Mouse (Mus musculus): ENCODE results near the gene Zglp1.

The Zglp1 gene

DNA sequence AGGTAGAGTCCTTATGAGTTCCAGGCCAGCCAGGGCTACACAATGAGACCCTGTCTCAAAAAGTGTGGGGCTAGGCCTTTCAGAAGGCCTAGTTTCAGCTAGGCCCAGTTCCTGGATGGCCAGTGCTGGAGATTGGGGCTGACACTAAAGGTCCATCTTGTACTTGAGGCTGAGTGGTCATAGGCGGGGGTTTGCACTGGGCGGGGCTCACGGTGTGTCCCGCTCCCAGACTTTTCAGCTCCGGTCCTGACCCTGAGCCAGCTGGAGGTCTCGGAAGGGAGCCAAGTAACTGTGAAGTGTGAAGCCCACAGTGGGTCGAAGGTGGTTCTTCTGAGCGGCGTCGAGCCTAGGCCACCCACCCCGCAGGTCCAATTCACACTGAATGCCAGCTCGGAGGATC is 40.0 kb downstream of the Zglp1 start:
- no peak for DNase-seq (ENCODE audit: low spot score)

DNA sequence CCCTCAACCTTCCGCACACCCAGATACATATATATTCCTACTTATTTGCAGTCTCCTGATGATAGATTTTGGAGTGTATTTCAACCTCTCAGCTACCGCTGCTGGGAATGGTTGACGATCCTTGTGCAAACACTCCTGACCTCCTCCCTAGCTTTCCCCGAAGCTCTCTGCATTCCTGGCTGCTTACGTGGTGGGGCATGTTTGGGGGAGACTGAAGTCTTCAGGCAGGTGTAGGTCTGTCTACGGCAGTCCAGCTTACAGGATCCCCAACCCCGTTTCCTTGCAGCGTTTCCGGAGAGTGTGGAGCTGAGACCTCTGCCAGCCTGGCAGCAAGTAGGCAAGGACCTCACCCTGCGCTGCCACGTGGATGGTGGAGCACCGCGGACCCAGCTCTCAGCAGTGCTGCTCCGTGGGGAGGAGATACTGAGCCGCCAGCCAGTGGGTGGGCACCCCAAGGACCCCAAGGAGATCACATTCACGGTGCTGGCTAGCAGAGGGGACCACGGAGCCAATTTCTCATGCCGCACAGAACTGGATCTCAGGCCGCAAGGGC is 41.6 kb downstream of the Zglp1 start:
- DNase-seq (ENCODE audit: low spot score), result peak; percentile 70

DNA sequence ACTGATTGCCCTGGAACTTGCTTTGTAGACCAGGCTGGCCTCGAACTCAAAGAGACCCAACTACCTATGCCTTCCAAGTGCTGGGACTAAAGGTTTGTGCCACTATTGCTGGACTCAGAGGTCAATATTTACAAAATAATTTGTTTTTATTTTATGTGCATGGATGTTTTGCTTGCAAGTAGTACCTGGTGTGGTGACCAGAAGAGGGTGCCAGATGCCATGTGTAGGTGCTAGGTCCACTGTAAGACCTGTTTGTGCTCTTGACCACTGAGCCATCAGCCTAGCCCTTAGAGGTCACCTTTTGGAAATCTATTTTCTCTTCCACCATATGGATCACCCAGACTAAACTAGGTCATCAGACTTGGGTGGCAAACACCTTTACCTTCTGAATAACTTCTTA is 44.2 kb downstream of the Zglp1 start:
- no peak for DNase-seq (ENCODE audit: low spot score)

DNA sequence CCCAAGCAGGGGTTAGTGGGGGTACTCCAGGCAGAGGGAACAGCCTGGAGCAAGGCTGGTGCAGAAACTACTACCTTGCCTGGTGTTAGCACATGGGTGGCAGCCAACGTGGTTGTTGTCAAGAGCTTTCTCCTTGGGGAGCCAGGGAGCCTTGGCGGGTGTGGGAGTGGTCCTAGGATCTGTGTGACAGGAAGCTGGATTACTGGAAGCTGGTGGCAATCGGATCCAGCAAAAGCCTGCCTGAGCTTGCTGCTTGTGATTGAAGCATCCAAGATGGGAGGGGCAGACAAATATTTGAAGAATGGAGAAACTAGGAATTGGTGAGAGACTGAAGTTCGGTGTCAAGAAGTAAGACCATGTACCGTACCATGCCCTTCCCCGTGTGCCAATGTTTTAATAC is 44.6 kb downstream of the Zglp1 start:
- DNase-seq (ENCODE audit: low spot score), result no peak

DNA sequence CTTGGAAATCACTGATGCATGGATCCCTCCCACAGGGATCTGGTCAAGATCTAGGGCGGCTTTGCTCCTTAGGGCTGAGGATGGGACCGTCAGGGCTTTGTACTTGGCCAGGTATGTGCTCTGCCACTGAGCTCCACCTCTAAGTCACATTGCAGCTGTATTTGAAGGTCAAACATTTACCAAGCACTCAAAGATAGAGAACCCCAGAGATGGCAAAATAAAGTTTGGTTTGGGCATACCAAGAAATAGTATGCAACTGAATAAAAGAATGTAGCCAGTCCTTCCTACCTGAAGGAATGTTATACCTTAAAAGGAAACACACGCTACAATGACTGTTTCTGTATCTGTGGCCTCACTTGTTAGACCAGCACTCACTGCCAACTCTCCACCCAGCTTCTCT is 45.5 kb downstream of the Zglp1 start:
- DNase-seq (ENCODE audit: low spot score), result no peak

DNA sequence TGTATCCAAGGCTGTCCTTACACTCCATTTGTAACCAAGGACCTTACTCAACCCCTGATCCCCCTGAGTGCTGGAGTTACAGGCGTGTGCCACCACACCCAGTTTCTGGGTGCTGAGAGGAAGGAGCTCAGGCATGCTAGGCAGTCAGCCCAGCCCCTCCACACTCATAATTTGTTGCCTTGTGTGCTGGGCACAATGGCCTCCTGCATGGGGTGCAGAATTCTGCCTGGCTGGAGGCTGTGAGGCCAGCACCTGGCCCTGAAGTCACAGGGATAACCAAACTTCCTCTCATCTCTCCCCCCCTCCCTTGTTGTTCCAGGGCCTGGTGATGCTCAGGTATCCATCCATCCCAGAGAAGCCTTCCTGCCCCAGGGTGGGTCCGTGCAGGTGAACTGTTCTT is 48.3 kb downstream of the Zglp1 start:
- DNase-seq (ENCODE audit: low spot score), result no peak

DNA sequence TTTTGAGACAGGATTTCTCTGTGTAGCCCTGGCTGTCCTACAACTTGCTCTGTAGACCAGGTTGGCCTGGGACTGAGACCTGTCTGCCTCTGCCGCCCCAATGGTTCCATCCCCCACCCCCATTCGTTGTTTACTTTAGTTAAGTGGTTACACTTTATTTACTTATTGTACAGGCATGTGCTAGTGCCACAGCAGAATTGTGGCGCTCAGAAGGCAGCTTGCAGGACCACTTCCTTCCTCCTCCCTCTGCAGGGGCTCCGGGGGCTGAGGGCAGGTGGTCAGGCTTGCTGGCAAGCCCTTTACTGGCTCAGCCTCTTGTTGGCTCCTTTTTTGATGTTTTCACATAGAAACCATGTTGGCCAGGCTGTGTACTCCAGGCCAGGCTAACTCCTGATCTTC is 49.7 kb downstream of the Zglp1 start:
- DNase-seq (ENCODE audit: low spot score), result no peak

DNA sequence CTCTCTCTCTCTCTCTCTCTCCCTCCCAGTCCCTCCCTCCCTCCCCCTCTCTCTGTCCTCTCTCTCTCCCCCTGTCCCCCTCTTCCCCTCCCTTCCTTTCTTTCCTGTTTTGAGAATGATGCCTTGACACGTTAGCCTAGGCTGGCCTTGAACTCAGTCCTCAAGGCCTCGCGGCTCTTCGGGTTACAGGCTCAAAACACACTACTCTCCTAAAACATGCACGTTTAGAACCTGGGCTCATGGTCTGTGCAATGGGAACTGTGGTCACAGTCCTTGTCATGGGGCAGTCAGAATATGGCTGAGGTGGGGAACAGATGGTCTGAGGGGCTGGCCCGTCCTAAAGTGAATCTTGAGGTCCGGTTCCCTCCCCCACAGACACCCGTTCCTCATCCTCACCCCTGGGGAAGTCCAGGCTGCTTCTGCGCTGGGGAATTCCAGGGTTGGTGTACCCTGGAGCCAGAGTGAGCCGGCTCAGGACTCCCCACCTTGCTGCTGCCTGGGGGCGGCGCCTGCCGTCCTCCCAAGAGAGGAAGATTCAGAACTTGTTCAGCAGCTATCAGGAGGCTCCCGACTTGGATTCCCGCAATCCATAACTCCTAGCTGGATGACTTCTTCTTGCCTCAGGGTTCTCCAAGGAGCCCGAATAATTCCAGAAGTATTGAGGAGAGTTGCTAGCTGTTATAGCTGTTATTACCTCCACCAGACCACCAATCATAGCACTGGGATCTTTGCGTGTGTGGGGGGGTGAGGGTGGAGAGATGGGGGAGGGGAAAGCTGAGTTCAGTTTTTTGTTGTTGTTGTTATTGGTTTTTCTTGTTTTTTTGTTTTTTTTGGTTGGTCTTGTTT is 50.3 kb downstream of the Zglp1 start:
- no peak for DNase-seq (ENCODE audit: low spot score)

DNA sequence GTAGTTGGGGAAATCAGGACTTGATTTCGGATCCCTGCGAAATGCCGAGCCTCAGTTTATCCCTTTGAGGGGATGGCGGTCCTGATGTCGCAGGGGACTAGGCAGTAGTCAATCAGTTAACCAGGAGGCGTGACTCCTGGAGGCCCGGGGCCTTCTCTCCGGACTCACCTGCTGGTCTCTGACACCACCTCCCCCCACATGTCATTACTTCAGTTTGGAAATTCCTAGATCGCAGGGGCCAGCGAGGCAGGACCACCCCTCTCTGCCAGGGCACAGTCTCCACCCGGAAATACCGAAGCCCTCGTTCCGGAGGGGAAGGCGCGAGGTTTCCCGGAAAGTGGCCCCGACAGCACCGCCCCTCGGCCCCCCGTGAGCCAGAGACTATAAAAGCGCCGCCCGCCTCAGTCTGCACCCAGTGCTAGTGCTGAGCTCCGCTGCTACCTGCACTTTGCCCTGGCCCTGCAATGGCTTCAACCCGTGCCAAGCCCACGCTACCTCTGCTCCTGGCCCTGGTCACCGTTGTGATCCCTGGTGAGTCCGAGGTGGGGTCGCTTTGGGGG is 51.2 kb downstream of the Zglp1 start, which contains the start of gene Icam1:
TSS of gene Icam1 (plus strand) at position 415 of the 560 bp plus-strand sequence.
- DNase-seq (ENCODE audit: low spot score), result peak; percentile 80

DNA sequence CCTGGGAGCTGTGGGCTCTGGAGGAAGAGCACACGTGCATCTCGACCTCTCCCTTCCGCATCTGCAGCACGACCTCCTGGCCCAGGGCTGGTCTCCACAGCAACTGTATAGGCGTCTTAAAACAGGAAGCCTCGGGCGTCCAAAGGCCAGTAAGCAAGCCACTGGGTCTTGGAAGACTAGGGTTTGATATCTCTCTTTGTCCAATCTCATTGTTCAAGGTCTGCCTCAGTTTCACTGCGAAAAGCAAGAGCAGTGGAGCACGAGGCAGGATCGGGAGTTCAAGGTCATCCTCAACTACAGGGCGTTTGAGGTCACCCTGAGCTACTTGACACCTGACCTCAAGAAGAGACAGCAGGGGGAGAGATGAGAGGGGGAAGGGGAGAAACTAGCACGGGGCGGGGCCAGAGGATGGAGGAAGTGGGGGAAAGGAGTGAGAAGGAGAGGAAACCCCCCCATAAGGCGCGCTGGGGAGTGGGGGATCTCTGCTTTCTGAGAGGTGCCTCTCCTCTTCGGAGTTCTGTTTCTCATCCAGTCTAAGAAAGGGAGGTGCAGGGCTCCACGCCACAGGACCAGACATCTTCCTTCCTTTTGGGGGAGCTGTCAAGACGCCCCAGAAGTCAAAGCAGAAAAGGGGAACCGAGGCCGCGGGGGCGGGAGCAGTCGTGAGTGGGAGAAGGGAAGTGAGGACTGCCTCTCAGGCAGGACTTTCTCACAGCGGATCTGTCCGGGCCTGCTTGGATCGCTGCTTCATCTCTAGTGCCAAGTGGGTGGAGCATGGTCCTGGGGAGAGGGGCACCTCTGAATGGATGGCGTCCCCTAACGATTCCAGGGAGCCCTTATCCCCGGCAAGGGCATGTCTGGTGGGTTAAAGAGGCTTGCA is 52.0 kb downstream of the Zglp1 start:
- DNase-seq (ENCODE audit: low spot score), result peak; percentile 75
